Mouse (Mus musculus) B cell, adult 62 days (primary cell): ENCODE measurements around the gene Kcnk3. TPM values are rescaled to one million over a fixed set of nuclear protein-coding genes. Genes with fewer than 3 reads are reported as not detected.

Source experiments
- total RNA-seq: library from RNA; stranded (reverse); gene quantifications from 4 replicates; pipeline ENCODE4 v1.2.4, GENCODE M21; 2023

Gene Kcnk3
- total RNA-seq, result 0.72 to 1.2 TPM (median 0.93 TPM) in 4 replicates

DNA sequence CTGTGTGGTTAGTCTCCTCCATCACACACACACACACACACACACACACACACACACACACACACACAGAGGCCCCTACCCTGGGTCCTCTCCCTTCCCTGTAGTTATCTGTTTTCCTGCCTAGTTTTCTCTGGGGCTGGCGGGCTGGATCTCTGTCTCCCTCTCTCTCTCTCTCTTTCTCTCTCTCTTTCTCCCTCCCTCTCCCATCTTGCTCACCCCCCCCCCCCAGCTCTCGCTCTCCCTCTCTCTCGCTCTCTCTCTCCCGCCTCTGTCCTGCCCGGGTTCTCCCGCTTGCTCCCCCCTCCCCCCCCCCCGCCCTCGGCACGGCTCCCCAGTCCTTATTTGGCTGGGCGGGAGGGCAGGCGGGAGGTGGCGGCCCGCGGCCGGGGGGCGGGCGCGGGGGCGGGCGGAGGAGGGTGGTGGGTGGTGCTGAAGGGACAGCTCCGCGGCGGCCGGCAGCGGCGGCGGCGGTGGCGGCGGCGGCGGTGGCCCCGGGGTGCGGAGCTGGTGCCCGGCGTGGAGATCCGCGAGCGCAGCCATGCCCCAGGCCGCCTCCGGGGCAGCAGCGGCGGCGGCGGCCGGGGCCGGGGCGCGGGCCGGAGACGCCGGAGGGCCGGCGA is at the start of gene Kcnk3:
Gene Kcnk3 (plus strand): TSS at position 490 of the 620 bp plus-strand sequence.

DNA sequence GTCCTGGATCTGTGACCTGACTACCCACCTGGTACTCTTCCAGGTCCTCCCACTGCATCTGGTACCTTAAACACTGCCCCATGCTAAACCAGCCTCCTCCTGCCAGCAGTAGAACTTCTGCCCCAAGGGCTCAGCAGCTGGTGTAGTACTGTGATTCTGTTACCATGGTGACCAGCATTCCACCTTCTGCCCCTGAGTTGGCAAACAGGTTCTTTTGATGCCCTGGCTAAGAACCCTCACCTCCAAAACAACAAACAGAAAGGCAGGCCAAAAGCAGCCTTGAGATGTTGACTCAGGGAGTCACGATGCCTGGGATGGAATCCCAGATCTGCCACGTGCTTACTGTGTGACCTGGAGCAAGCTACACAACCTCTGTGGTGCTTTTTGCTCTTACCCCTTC is 42.3 kb upstream of the Kcnk3 start, which contains the start of gene Cib4:
Gene Cib4 (minus strand): TSS at position 139 of the 400 bp plus-strand sequence.

DNA sequence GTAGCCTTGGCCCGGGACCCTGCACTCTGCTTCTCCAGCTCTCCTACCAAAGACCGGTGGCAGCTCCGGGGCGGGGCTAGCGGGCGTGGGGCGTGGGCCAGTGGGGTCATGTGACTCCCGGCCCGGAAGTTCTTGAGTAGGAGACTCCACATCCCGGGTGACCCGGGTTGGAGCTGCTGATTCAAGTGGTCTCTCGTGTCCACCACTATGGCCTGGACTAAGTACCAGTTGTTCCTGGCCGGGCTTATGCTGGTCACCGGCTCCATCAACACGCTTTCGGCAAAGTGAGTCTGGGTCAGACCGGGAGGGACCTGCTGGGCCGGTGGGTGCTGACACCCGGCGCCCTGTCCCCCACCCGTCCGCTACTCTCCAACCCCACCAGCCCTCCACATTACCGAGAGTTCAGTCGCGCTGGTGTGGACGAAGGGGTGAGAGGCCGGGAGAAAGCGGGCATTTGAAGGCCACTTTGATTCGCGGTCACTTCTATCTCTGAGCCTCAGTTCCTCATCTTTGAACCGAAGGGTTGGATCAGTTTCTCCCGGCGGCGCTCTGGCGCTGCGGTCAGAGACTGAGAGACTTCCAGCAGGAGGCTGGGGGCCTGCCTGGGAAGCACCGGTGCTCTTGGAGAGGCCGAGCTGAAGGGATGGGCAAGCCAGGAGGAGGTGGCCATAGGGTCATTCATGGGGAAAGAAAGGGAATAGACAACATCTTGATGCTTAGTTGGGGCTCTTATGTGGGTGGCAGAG is 60.0 kb downstream of the Kcnk3 start, which contains the start of gene Slc35f6:
Gene Slc35f6 (plus strand): TSS at position 119 of the 746 bp plus-strand sequence.

DNA sequence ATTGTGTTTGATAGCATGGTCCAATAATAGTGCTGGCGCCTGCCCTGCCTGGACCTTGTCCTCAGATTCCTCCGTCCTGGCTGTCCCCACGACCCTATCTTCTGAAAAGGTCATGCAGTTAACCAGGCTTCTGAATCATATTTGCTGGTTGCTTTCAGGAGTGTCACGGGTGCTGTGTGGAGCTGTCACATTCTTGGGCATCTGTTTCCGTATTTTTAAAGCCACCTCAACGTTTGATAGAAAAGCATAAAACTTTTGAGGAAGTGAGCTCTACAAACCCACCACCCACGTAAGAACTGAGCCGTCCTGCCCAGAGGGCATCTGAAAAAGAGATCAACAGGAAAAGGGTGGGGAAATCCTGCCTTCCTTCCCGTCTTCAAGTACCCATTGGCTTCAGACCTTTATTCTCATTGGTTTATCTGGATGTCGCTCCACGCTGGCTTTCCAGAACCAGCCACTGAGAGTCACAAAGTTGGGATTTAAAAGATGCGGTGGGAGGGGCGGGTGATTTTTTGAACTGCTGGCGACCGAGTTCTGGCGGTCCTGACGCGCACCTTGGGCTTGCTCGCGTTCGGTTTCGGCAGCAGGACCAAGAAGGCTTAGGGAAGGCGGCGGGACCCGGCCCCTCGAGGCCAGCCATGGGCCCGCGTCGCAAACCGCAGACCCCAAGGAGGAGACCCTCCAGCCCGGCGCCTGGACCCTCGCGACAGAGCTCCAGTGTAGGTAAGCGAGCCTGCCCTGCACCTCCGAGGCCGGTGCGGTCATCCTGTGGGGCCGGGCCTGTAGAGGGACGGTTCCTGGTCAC is 78.6 kb downstream of the Kcnk3 start, which contains the start of gene Cenpa:
Gene Cenpa (plus strand): TSS at position 387 of the 805 bp plus-strand sequence.

Other genes with a start within 250 kb of the Kcnk3 start
- not detected in 4 replicates for gene Otof, start 126.2 kb upstream of the Kcnk3 start, total RNA-seq
- not detected in 4 replicates for gene 1700001C02Rik, start 122.1 kb upstream of the Kcnk3 start, total RNA-seq
- gene Cib4, start 42.3 kb upstream of the Kcnk3 start, total RNA-seq, result not detected in 4 replicates
- gene Slc35f6, start 59.8 kb downstream of the Kcnk3 start, total RNA-seq, result 51.1 to 61.6 TPM (median 57.7 TPM) in 4 replicates
- gene Cenpa, start 78.6 kb downstream of the Kcnk3 start, total RNA-seq, result 251 to 324 TPM (median 306 TPM) in 4 replicates
- not detected in 4 replicates for gene Dpysl5, start 123.4 kb downstream of the Kcnk3 start, total RNA-seq
- gene Mapre3, start 226.5 kb downstream of the Kcnk3 start, total RNA-seq, result 7.0 to 11.0 TPM (median 10.1 TPM) in 4 replicates